Mouse (Mus musculus): ENCODE results near the gene Fig4.

Fig4 gene

GRCm38 (mm10) chr10:41151901-41152300, 151.2 kb downstream of the Fig4 start:
- in situ Hi-C loops (cut with MboI; ENCODE audit: unreplicated experiment in 2 of 2) = no loop called here

DNA sequence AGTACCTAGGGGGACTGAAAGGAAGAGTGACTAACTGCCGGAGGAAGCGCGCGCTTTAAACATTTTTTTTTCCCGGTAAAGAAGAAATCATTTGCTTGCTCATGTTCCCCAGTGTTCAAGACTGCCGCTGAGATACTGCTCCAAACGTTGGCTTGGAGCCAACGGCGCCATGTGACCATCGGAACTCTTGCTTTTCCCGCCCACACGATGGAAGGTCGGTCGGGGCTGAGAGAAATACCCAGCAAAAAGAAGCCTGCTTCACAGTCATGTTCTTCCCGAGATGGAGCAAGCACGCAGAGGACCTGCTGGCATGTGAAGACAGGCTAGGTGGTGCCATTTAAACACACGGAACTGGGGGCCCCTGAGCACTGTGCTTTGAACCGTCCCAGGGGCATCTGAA, 151.6 kb downstream of the Fig4 start:
- in situ Hi-C loops (cut with MboI; ENCODE audit: unreplicated experiment in 2 of 2) = no loop called here

- in situ Hi-C loops (cut with MboI; ENCODE audit: unreplicated experiment in 2 of 2) = no loop called here
These were observed 152.0 kb downstream of the Fig4 start for GRCm38 (mm10) chr10:41151021-41151420.

GRCm38 (mm10) chr10:41150496-41150895, 152.6 kb downstream of the Fig4 start:
- in situ Hi-C loops (cut with MboI; ENCODE audit: unreplicated experiment in 2 of 2) = no loop called here

GRCm38 (mm10) chr10:41149307-41149706, 153.8 kb downstream of the Fig4 start:
- in situ Hi-C loops (cut with MboI; ENCODE audit: unreplicated experiment in 2 of 2) = no loop called here

- in situ Hi-C loops (cut with MboI; ENCODE audit: unreplicated experiment in 2 of 2) = no loop called here
These were observed 156.9 kb downstream of the Fig4 start for GRCm38 (mm10) chr10:41146141-41146540.
